Mouse (Mus musculus) testis, postnatal 10 days (tissue): ENCODE data around the gene Bola2.

Experiments
- DNase-seq: peaks from one replicate; pipeline ENCODE4 v3.0.0; 2021; ENCODE audit warnings: low spot score

Bola2 gene

DNA sequence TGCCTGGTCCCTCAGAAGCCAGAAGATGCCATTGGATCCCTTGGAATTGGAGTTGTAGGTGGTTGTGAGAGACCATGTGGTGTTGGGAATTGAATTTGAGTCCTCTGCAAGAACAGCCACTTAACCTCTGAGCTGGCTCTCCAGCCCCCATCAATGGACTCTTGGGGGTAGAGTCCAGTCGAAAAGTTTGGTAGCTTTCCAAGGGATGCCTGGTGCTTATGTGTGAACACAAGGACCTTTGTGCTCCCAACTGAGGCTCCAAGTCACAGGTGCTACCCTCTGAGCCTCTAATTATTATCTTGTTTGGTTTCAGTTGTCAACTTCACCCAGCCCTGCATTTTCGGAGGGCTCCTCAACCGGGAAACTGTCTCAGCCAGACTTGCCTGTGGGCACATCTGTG is 4.5 kb upstream of the Bola2 start:
- no peak for DNase-seq

DNA sequence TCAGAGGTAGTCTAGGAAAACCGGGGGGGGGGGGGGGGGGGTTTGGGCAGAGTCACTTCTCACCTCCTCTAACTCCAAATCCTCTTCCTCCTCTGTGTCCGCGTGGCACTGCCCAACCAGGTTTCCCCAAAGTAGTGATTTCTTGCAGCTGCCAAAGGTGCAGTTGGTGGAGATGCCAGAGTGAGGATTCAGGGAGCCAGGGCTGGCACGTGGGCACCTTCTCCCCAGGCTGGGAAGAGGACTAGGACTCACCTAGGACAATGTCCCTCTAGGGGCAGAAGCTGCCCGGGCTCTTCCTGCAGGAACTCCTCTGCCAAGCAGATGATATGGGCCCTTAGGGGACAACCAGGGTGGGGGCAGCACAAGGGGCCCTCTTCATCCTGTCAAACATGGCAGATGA is 3.5 kb upstream of the Bola2 start:
- no peak for DNase-seq

DNA sequence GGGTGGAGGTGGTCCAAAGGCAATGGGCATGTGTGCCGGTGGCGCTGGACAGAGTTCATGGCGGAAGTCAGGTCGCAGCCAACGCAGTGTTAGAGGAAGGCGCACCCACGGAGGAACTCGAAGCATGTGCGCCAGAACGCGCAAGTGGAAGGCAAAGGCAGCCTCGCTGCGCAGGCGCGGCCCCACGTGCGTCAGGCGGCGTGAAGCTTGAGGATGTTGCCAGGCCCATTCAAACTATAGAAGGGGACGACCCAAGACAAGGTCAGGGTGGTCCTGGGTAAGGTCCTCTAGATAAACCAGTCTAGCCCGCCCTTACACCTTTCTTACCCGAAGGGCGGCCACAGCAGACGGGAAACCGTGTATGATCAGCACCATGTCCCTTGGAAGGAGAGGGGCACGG is 2.8 kb upstream of the Bola2 start:
- no peak for DNase-seq

DNA sequence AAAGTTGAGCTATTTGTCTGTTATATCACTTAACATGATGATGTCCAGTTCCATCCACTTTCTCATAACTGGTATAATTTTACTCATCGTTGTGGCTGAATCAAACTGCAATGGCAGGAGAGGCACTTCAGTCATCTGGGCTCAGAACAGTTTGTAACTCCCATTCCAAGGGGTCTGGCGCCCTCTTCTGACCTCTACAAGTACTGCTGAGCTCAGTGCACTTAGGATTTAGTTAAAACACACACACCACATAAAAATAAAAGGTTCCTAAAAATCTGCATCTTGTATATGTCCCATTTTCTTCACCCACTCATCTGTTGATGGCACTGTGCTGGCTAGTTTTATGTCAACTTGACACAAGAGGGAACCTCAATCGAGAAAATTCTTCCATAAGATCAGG is 1.9 kb upstream of the Bola2 start:
- peak; percentile 91 for DNase-seq

DNA sequence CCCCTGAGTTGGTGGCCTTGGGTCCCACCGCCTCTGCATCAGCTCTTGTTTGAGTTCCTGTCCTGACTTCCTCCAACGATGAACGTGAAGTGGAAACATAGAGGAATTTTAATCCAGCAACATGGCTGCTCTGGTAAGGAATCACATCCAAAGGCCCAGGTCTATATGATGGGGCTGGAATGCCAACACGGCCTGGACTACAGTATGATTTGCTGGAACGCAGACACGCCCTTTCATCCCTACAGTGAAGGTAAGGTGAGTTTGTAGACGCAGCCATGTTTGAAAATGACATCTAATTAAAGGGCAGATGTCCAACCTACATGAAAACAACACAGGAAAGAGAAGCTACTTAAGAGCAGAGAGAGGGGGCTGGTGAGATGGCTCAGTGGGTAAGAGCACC is 1.4 kb upstream of the Bola2 start:
- DNase-seq = no peak

DNA sequence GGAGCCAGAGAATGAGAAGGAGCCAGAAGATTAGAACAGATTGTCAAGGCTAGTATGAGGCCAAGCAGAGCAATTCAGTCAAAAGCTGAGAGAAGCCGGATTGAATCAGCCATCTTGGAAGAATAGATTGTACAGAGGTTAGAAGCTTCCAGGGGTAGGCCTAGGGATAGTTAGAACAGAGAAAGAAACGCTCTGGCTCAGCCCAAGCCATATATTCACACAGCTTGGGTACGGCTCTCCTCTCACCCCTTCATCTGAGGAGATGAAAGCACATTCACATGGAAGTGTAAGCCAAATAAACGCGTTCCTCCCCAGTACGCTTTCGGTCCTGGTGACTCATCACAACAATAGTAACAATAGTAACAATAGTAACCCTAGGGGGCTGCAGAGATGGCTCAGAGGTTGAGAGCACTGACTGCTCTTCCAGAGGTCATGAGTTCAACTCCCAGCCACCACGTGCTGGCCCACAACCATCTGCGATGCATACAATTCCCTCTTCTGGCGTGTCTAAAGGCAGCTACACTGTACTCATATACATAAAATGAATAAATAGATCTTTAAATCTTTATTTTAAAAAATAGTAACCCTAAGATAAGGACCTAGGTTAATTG is 655 bp upstream of the Bola2 start:
- DNase-seq = no peak

DNA sequence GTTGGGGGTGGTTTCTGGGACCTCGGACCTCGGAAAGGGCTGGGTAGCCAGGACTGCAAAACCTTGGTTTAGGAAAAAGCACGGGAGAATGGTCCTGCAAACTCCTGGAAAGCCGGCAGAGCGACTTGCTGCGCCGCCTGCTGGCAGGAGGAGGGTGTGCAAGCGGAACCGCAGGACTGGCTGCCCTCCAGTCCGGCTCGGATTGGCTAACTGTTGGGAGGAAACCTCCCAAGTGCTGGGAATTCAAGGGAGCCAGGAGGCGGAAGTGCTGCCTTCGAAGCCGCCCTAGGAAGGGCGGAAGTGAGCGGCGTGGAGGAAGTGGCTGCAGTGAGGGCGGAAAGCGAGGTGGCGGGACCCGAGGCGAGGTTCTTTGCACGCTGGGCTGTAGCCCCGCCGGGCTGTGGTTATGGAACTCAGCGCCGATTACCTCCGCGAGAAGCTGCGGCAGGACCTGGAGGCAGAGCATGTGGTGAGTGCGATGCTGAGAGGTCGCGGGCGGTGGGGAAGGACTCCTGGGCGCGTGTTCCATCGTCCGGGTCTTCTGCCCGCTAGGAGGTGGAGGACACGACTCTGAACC is 518 bp downstream of the Bola2 start, which contains the start of gene Slx1b:
Gene Slx1b, minus strand, starts transcription at position 154 of the 577 bp plus-strand sequence.
- DNase-seq = peak; percentile 94

DNA sequence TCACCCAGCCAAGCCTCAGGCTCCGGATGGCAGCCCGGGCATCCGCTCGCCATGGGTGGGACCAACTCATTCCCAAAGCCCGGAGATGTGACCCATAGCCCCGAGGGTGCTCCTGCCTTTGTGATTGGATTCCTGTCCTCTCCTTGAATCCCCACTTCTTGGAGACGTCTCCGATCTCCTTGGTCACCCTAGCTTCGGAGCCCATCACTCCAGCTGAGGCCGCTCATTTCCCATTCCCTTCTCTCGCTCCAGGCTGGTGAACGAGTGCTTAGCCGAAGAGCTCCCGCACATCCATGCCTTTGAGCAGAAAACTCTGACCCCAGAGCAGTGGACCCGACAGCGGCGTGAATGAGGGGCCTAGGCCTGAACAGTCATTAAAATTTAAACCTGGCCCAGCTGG is 1.1 kb downstream of the Bola2 start:
- DNase-seq = no peak

DNA sequence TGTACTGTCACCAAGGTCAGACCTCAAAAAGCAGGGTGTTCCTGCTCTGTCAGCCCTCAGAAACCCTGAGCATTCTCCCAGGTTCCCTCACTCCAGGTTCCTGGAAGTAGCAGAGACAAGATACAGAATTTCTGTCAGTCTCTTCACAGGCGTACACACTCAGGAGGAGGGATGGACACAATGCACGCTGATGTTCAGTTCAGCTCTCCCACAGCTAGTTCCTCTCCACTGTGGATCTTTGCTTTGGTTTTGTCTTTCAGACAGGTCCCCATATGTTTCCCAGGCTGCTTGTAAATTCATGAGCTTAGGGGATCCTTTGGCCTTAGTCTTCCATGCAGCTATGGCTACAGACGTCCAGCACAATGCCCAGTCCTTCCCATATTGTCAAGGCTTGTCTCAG is 1.7 kb downstream of the Bola2 start:
- DNase-seq = no peak

DNA sequence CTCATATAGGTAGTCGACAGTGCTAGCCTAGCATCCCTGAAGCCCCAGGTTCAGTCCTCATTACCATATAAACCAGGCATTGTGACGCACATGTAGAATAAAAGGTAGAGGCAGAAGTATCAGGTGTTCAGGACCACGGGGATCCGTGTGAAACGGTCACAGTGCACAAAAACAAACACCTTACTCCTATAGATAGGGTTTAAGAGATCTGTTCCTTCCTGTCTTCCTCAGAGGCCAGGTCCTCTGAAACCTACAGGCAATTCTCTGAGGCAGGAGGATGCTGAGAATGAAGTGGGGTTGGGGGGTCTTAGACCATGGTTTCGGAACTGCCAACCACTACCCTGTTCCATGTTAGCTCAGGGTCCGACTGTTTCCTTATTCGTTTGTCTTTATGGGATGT is 2.6 kb downstream of the Bola2 start:
- no peak for DNase-seq

DNA sequence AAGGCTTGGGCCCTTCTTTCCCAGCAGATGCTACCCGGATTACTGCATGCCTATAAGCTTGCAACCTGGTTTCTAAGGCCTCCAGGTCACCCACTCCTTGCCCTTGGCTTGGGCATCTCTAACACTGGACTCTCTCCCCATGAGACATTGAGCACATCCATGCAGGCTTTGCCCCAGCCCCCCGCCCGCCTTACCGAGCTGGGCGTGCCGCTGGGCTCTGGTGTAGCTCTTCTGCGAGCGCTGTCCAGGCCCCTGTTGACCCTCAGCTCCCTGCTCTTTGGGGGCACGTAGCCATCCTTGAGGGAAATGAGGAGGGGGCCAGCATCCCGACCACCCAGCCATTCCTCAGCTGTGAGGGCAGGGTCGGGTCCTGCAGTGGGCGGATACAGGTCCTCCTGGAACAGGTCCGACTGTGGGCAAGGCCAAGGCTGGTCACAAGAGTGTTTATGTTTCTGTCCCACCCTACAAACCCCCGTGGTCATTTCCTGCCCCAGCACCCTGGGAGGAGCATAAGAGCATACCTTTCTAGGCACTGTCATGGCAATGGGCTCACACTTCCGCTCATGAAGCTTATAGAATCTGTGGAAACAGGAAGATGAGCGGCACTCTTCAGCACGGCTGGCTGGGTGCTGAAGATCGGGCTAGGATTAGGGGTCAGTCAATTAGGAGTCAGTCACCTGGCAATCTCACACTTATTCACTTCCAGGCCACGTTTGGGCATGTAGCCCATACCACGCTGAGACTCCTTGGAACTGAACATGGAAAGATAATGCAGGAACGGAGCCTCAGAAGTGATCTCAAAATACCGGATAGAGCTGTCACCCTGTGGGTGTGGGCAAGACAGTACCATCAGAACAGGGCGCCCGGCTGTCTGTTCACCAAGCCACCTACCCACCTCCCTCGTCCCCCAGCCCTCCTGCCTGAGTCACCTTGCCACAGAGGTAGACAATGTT is 5.1 kb downstream of the Bola2 start:
- DNase-seq = no peak

DNA sequence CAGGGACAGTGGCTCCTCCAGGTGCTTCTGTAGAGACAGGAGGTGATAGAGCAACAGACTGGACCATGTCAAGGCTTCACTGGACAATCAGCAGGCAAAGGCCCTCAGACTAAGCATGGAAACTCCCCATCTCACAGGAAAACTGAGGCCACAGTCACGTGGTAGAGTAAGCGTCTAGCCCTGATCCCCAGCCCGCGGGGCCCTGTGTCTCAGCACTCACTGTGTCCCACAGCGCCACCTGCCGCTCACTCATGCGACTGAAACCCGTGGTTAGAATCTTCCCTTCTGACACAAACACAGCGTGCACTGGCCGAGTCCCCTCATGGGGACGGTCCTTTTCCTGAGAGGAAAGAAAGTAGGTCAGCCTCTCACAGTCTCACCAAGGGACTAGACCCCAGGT is 5.9 kb downstream of the Bola2 start:
- DNase-seq = peak; percentile 96

DNA sequence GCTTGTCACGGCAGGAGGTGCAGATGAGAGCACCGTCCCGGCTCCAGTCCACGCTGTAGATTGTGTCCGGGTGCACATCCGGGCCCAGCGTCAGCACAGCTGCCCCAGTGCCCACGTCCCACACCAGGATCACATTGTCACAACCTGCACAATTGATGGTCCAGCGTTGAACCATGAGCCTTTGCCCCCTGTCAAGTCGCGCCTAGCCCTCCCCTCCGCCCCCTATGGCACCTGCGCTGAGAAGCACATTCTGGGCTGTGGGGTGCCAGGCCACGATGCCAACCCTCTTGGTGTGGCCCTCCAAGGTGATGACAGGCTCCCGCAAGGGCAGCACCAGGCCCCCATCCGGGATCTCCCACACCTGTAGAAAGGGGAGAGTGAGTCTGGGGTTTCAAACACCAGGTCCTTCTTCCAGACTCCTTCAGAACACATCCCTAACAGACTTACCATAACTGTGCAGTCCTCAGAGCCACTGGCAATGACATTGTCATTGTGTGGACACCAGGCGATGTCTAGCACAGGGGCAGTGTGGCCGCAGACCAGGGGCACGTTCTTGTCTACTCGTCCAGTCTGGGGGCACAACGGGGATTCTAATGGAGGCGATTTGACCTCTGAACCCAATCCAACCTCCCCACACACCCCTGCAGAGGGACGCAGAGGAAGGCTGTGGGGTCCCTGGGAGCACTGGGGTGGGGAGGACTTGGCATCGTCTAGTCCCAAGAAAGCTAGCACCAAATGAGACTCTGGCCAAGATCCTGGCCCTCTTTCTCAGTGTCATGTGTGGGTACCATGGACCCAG is 6.6 kb downstream of the Bola2 start:
- no peak for DNase-seq

DNA sequence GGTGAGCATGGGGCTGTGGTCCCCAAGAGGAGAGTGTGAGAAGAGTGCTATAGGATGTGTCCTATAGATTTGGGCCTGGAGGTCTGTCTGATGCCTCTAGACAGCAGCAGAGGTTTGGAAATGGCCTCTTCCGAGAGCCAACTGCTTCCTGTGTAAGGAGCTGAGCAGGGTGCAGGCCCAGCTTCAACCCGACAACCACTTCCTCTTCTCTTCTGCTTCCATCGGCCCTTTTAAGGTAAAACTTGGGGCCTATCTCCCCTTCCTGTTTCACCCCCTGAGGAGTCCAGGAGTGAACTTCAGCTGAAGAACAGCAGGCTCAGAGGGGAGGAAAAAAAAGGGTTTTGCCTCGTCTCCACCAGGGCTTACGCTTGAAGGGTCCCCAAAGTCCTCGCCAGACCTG is 7.2 kb downstream of the Bola2 start:
- DNase-seq = no peak

DNA sequence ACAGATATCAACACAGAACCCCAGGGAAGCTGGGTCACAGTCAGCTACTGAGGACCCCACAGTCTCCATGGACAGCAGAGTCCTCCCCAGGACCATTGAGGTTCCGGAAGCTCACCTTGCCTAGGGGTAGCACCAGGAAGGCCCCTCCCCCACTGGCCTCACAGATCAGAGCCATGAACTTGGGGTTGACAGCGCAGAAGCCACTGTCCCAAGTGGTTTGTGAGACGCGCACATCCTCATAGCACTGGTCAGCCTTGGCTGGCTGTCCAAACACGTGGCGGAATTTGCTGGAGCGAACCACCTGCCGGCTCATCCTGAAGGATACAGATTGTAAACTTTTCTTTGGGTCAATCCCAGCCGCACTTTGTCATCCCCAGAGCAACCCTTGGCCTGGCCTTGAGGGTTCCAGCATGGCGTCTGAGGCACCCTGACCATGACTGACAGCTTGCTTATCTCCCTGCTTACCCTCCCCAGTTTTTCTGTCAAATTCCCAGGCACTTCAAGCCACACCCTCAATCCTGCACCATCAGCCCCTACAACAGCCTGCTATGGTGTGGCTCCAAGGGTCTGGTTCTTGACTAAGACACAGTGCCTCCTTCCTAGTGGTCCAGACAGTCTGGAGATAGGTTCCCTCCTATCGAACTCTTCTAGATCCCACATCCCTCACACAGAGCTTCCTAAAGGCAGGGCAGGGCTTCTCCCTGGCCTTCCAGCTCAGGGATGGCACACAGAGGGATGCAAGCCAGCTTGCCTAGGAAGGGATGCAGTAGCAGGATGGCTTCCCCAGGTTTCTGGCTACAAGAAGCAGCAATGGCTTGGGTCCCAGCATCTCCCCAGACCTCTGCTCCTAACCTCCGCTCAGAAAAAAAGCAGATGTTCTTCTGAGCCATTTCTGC is 7.9 kb downstream of the Bola2 start:
- no peak for DNase-seq

DNA sequence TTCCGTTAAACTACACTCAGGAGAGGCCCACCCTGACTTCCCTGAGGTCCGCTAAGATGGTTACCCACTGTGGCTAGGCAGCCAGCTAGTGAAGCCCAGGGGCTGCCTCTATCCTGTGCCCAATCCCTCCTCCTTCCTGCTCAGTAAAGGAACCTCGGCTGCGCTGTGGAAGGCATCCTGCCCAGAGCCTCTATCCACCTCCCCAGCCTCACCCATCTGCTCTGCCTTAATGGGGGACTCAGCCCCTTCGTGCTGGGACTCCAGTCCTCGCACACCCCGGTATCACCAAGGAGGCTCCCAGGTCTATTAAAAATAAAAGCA is 8.5 kb downstream of the Bola2 start:
- DNase-seq = no peak

DNA sequence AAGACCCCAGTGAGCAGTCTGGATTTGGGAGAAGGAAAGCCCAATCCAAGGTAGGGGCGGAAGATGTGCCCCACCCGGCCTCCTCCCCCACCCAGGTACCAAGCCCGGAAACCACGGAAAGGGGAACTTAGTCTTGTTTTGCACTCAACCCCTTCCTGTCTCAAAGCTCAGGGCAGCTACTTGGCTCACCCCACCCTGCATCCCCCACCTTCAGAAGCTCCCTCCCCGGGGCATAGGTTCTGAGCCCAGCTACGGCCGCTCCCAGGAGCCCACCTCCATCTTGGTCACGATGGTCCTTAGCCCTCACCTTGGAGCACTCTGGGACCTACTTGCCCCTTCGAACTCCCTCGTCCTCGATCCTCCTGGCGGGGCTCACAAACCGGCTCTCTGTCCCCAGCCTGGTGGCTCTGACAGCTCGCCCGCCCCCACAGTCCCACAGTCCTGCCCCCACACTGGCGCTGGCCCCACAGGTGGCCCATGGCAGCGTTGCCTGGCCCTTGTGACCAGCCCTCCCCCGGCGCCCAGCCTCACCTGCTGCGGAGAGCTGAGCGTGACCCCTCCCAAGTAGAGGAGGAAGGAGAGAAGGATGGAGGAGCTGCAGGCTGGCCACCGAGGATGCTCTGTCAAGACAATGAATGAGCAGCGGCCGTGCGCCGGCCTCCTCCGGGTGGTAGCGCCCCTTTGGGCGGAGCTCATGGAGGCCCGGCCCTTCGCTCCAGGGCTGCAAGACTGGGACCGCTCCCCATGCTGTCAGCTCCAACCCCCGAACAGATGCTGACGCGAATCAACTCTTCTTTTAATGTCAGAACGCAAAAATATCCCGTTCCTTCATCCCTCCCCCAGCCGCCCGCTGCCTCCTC is 9.2 kb downstream of the Bola2 start:
- DNase-seq = peak; percentile 80

DNA sequence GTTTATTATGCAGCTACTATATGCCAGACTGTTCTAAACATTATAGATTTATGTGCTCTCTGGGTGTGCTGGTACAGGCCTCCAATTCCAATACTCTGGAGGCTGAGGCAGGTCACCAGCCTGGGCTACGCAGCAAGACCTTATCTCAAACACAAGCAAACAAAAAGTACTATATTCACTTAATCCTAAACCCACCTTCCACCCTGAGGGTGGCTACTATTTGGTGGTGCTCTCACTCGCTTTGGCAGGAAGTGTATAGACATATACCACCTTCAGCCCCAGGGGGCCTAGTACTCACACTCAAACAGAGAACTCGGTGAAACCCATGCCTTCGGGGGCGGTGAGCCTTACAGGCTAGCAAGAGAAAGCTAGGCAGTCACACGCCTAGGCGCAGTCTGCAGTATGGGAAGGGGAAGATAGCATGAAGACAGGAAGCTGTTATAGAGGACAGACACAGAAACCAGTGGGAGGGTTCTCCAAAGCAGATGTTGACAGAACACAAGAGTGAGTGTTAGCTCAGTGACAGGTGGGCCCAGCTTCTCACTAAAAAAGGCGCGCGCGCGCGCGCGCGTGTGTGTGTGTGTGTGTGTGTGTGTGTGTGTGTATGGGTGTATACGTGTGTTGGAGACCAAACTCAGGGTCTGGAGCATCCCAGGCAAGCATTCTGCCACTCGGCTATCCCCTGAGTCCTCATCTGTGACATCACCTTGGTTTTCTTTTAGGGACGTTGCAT is 12.4 kb downstream of the Bola2 start, which contains the start of gene Coro1a:
Gene Coro1a, minus strand, starts transcription at position 346 of the 733 bp plus-strand sequence.
- DNase-seq = no peak

DNA sequence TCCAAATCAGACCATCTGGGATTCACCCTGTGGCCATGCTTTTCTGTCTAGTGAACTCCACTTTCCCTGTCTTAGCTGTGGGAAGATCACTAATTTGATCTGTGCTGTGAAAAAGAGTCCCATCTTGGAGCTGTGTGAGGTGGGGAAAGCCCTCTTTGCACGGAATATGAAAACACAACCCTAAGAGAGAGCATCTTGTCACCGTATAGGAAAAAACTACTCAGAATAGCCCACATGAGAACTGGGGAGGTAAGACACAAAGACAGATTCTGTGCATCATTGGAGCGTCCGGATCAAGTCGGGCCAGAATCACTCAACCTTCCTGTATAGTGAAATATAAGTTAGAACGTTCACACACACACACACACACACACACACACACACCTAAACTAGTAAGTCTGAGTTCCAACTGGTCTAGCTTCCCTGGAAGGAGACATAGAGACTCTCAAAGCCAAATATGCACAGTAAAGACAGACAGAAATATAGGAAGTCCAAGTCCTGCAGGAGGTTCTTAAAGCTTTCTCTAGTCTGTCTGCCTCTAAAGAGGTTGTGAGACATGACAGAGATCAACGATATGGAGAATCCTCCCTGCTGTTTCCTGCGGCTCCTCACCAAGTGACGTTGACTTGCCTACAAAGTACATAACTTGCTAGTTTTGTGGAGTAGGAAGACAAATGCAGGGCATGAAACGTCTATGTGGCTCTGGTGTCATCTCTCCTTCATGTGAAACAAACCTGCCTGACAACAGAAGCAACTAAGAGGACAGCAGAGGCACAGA is 13.2 kb downstream of the Bola2 start:
- DNase-seq = no peak
